Mouse (Mus musculus) inflammation-experienced regulatory T-cells, adult 6 months (primary cell): ENCODE results near the gene Tmem203. TPM values are rescaled to one million over a fixed set of nuclear protein-coding genes. Genes with fewer than 3 reads are reported as not detected.

Experiments
- ATAC-seq: one replicate; pipeline ENCODE4 v1.8.0; 2017
- polyA plus RNA-seq, 3 experiments: library from polyadenylated mRNA; unstranded; fragments of 100-300 nt; shearing (Covaris generic); gene quantifications; one replicate each; pipeline ENCODE4 v1.2.1; 2017

Gene Tmem203
- polyA plus RNA-seq, result 10 to 100 TPM in 1 of 3 experiments, 1 to 10 TPM in 2; 8.3 to 13.7 (median 8.7) TPM

GRCm38 (mm10) chr2:25255284-25255779, at the start of gene Tmem203:
TSS of gene Tmem203 (plus strand) at chr2:25255439.
- peak; percentile 87 for ATAC-seq

- no peak for ATAC-seq
These were observed 47.6 kb upstream of the Tmem203 start for GRCm38 (mm10) chr2:25207593-25207992.

DNA sequence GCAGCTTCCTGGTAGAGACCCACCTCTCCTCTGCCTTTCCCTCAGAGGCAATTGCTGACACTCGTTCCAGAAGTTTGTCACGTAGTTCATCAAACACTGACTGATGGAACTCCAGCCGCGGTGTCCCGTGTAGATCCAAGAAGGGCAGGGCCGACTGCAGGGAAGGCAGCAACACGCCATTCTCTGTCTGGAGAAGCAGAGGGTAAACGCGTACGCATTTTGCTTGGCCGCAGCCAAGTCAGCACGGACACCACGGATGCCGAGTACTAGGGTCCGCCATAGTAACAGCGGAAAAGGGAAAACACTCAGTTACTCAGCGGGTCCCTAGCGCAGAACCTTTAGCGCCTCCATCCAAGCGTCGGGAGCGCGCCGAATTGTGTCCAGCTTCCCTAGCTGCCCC, 44.6 kb upstream of the Tmem203 start:
- ATAC-seq, result peak; percentile 18

- peak; percentile 96 for ATAC-seq
These were observed 44.0 kb upstream of the Tmem203 start, which contains the start of gene Nelfb for GRCm38 (mm10) chr2:25211121-25211670. TSS of gene Nelfb (minus strand) at chr2:25211489.

DNA sequence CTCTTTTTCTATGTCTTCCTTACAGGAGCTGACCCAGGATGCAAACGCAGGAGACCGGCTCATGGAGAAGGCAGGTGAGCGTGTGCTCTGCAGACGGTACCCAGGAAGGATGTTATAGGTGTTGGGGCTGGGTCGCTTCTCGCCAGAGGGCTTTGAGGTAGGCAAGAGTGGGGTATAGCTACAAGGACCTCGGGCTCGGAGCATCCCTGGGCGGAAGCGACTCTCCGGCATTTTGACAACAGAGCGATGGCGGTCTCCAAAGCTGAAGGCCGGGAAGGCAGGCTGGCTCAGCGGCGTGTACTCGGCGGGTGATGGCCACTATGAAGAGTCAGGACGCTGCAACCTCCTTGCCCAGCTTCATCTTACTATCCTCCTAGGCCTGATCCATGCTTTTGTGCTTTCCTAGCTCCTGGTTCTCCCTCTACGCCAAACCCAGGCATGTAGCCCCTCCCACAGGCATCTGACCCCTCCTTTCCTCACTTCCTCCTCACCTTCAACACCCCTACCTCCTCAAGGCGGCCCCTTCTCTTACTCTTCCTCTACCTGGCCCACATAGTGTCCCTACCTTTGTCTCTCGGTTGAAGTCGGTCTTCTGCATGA, 41.9 kb upstream of the Tmem203 start:
- no peak for ATAC-seq

DNA sequence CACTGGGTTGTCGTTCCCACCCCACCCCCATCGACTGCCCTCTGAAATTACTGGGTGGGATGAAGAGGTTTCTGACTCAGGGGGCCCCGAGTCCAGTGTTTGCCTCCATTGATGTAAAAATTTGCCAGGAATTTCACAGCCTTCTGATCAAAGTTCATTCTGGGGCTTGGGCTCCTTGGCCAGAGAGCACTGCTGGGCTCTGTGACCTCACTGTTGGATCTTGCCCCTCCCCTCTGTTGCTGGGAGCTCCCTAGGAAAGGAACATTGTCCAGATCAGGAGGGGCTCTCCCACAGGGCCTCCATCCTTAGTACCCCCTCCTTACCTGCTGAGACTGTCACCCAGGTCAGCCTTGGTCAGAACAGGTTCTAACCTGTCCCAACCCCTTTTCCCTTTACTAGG, 40.8 kb upstream of the Tmem203 start, which contains the start of gene Stpg3:
Gene Stpg3, minus strand, starts transcription at position 194 of the 400 bp plus-strand sequence.
- ATAC-seq, result no peak

DNA sequence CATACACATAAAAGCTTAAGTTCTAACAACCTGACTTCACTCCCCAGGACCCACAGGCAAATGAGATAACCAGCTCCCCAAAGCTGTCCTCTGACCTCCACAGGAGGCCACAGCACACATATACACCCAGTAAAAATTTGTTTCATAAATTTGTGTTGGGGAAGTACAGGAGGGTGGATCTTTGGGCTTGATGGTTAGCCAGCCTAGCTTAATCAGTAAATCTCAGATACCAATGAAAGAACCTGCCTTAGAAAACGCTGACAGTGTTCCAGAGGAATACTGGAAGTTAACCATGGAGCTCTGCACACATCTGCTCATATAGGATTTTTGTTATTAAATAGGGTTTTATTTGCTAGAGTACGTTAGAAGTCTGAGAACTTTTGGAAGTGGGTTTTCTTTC, 37.6 kb upstream of the Tmem203 start:
- no peak for ATAC-seq

DNA sequence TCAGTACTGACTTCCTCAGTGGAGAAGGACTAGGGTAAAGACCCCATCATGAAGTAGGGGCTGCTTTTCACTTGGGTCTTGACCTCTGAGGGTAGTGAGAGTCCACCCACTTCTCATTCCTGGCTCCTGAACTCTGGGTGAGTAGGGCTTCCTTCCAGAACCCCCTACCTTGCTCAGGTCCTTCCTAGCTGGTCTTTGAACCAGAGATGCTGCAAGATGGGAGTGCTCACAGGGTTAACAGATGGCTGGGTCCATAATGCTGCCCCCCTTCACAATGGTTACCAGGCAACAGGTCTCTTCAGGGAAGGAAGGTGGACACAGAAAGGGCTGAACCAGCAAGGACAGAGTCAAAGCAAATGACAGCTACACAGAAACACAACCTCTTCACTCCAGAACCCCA, 36.8 kb upstream of the Tmem203 start, which contains the start of gene Fam166a:
Gene Fam166a, plus strand, starts transcription at position 301 of the 400 bp plus-strand sequence.
- ATAC-seq, result no peak

- no peak for ATAC-seq
These were observed 33.9 kb upstream of the Tmem203 start for GRCm38 (mm10) chr2:25221331-25221772.

DNA sequence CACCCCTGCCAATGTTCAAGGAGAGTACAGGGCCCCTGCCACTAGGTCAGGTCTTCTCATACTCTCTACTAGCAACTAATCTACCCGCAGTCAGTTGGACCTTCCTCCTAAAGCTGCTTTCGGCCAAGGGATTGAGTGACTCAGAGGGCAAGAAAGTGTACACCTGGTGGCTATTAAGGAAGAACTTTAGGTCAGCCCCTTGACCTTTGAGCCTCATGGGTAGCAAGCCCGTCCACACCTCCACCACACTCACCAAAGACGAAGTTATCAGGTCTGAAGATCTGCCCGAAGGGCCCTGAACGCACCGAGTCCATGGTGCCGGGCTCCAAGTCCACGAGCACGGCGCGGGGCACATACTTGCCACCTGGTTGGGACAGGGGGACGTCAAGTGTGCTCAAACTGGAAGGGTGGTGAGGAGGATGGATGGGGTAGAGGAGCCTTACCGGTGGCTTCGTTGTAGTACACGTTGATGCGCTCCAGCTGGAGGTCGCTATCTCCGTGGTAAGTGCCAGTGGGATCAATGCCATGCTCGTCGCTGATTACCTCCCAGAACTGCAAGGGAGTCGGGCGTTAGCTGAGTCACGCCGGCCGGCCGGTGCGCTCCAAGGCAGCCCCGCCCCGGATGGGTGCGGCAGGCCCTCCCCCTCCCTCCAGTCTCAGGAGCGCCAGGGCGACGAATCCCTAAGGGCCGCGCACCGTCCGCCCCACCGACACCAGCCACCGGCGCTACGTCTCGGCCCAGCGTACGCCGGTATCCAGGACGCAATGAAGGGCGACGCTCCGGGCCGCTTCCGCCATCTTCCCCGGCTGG, 31.4 kb upstream of the Tmem203 start:
- ATAC-seq, result peak; percentile 9

- no peak for ATAC-seq
These were observed 30.8 kb upstream of the Tmem203 start, which contains the start of gene Tubb4b for GRCm38 (mm10) chr2:25224492-25224765. TSS of gene Tubb4b (minus strand) at chr2:25224702.

- peak; percentile 90 for ATAC-seq
These were observed 30.2 kb upstream of the Tmem203 start for GRCm38 (mm10) chr2:25224766-25225752.

DNA sequence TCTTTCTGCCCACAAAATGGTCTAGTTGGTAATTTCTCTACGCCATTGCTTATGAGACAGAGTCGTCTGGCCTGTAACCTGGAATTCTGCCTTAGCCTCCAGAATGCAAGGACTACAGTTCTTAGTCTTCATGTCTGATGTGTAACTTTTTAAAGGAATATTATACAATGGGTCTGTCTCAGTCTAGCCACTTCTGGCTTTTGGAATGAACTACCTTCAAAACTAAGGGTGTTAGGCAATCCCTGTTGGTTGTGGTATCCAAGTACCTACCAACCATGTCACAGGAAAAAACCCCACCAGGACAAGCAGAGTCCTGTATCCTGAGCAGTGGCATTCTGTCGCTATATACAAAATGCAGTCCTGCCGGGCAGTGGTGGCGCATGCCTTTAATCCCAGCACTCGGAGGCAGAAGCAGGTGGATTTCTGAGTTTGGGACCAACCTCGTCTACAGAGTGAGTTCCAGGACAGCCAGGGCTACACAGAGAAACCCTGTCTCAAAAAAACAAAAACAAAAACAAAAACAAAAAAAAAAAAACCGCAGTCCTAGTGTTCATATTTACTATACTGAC, 29.3 kb upstream of the Tmem203 start:
- no peak for ATAC-seq

- no peak for ATAC-seq
These were observed 28.4 kb upstream of the Tmem203 start for GRCm38 (mm10) chr2:25226864-25227263.

GRCm38 (mm10) chr2:25227406-25227805, 27.8 kb upstream of the Tmem203 start:
- no peak for ATAC-seq

DNA sequence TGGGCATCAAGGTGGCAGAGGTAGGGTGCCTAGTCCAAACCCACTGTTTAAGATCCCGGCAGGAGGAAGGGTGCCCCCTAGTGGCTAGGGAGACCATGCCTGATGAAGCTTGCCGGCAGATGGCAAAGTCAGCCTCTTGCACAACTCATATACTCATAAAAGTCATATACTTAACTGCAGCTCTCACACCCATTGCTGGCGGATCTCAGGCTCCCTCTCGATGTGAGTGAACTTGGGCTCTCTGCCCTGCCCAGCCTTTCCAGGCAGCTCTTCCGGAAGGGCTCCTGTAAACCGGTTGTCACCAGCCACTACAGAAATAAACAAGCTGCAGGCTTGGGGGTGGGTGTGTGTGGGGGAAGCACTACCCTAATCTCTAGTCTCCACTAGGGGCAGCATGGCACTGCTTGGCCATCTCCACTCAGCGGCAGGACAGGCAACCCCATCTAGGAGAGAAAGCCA, 26.8 kb upstream of the Tmem203 start:
- peak; percentile 48 for ATAC-seq

GRCm38 (mm10) chr2:25228995-25229530, 26.2 kb upstream of the Tmem203 start:
- no peak for ATAC-seq

GRCm38 (mm10) chr2:25229582-25229981, 25.7 kb upstream of the Tmem203 start:
- no peak for ATAC-seq

DNA sequence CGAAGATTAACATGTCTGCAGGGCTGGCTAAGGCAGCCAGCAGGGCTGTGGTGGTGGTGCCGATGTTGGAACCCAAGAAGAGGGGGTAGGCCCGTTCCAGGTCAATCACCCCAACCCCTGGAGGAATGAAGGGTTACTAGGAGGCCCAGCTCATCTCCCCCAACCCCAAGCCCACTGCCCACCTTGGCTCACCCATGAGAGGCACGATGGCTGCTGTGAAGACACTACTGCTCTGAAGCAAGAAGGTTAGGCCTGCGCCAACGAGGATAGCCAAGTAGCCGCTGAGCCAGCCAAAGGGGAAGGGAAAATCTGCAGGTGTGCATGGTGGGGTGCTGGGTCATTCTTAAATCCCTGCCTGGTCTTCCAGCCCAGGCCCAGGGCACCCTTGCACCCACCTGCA, 24.7 kb upstream of the Tmem203 start:
- ATAC-seq, result no peak

GRCm38 (mm10) chr2:25231038-25231437, 24.2 kb upstream of the Tmem203 start:
- no peak for ATAC-seq

DNA sequence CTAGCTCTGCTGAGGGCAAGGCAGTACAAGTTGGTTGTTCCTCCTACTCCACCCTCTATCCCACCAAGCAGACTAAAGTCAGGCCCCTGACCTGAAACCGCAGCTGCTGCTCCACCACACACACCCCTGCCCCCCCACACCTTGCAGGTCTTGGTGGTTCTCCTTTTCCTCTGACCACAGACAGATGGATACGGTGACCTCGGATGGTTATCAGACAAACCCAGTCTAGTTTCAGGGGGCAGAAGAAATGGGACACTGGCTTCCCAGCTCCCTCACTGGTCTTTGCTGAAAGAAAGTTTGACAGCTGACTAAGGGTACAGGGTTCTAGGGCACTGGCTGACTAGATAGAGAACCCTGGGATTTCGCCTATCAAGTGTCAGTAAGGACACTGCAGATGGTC, 21.8 kb upstream of the Tmem203 start:
- ATAC-seq, result no peak
